ENCODE assay signal across 1 mouse cellular context in the genomic region with DNA sequence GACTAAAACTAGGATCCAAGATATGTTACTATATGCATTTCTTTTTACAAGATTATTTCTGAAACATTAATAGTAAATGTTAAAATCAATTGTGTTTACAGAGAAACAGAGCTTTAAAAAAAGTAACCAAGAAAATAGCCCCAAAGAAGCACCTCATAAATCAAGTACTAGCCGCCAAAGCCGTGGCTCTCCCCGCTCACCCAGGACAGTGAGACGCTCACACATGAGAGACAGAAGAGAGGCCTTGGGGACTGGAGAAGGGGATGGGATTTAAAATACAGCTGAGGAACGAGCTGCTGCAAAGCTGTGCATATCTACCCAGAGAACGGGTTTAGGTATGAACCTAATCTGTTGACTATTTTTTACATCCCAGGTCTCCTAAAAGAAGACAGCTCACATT.
TF ChIP-seq lines count a peak whose summit lies in the region.

No protein-coding gene starts in this region.

TF ChIP-seq in CH12.LX, 34 proteins besides CTCF, POLR2A, EP300 and RAD21:
- no peak for TF ChIP-seq MAX (IDR thresholded peaks at IDR 0.05; ENCODE audit: low read length)
- no peak for TF ChIP-seq TCF12 (IDR thresholded peaks at IDR 0.05; ENCODE audit: low read depth, low read length)
- TF ChIP-seq JUN (IDR thresholded peaks at IDR 0.05; ENCODE audit: insufficient read depth, low read depth, low read length) = no peak
- TF ChIP-seq RCOR1 (conservative IDR thresholded peaks at IDR 0.05; ENCODE audit: low read depth, low read length) = no peak
